Mouse (Mus musculus): ENCODE measurements around the gene Tarbp1.
"Not testable (repeated sequence)": the region's sequence is repeated elsewhere in the genome, so short reads cannot be mapped to it uniquely, and the experiment has no call there.

Gene Tarbp1

GRCm38 (mm10) chr8:126420834-126421233, 54.0 kb downstream of the Tarbp1 start:
- no peak for DNase-seq (ENCODE audit: low spot score)

- no peak for DNase-seq (ENCODE audit: low spot score)
Measured at GRCm38 (mm10) chr8:126405030-126405429, 69.8 kb downstream of the Tarbp1 start.

DNA sequence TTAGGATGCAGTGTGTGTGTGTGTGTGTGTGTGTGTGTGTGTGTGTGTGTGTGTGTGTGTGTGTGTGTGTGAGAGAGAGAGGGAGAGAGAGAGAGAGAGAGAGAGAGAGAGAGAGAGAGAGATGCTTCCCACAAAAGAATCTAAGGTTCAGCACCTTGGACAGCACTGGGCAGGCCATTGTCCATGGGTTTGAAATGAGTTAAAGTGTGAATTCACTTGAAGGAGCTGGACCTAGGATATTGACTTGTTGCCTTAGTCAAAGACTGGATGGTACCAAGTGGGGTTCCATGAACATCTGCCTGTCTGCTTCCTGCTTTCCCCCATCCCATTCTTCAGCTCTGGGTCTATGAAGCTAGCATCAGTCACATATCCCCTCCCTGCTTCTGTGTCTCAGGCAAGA, 70.3 kb downstream of the Tarbp1 start:
- DNase-seq (ENCODE audit: low spot score), result not testable (repeated sequence)

DNA sequence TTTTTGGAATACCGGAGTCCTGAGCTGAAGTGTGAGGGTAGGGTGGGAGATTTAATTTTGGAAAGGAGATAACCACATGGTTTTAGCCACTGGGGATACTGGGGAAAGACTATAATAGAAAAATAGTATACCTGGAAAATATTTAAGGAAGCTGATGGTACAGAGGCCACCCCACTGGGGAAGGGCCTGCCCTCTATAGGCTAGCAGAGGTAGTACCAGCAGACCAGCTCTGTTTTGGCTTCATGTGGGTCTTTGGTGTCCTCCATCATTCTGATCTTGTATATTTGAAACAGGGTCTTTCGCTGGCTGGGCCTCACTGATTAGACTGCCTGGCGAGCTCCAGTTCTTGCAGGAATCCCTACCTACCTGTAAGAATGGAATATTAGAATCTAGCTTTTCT, 76.5 kb downstream of the Tarbp1 start:
- no peak for DNase-seq (ENCODE audit: low spot score)

GRCm38 (mm10) chr8:126395917-126396316, 78.9 kb downstream of the Tarbp1 start:
- no peak for DNase-seq (ENCODE audit: low spot score)

- no peak for DNase-seq (ENCODE audit: low spot score)
Measured at GRCm38 (mm10) chr8:126395386-126395785, 79.5 kb downstream of the Tarbp1 start.

DNA sequence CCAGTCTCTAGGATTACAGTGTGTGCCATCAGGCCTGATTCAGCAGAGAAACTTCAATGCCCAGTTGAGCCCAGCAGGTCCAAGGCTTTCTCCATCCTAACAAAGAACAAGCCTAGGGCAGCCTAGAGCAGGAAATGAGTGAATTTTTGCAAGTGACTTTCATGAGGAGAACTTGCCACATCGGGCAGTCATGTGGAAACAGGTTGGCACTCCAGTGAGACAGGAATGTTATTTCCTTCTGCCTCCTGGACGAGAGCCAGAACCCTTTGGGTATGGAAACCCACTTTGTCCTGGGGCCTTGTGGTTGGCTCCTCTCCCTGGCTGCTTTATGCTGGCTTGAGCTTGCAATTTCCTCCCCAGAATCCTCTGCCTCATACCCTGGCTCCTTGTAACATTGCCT, 83.3 kb downstream of the Tarbp1 start:
- DNase-seq (ENCODE audit: low spot score), result no peak

DNA sequence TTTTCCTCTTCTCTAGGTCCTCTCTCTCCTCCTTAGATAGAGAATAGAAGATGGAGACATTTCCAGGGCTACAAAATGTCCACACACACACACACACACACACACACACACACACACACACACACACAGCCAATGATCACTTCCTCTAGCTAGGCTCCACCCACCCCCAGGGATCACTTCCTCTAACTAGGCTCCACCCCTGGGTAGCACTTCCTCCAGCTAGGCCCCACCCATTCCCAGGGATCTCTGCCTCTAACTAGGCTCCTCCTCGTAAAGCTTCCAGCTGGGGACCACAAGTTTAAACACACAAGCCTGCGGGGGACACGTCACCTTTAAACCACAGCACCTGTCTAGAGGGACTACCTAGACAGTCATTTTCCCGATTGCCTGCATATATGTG, 87.3 kb downstream of the Tarbp1 start:
- DNase-seq (ENCODE audit: low spot score), result no peak

DNA sequence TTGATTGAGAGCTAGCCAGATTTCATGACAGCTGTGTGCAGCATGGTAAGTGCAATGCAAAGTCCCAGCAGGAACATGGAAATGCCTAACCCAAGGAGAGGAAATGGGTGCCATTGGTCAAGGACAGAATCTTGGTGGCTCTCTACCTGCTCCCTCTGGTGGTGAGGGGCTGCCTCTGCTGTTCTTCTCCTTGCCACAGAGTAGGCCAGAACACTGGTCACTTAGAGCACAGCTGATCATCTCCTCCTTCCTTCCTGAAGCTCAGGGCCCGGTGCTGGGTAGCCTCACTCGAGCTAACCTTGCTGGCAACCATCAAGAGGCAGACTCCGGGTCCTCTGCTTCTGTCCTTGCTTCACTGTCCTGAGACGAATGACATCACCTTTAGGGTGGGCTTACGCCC, 92.1 kb downstream of the Tarbp1 start:
- DNase-seq (ENCODE audit: low spot score), result peak; percentile 44

DNA sequence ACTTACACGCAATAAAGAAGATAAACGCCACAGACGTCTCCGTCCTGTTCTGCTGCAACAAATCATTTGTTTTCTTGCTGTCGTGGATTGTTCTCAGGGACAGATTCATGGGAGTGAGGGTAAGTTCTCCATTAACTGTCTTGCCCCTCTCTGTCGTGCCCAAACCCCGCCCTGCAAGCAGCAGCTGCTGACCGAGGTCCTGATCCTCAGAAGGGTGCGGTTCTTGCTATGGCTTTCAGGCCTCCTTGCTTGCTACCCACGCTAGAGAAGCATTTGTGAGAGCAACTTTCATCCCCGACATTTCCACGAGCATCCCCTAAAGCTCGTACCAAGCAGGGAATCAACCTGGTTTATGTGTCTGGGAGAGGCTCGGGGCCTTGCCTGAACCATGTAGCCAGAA, 92.6 kb downstream of the Tarbp1 start:
- no peak for DNase-seq (ENCODE audit: low spot score)

GRCm38 (mm10) chr8:126381299-126381698, 93.6 kb downstream of the Tarbp1 start:
- no peak for DNase-seq (ENCODE audit: low spot score)

GRCm38 (mm10) chr8:126380141-126380540, 94.7 kb downstream of the Tarbp1 start:
- DNase-seq (ENCODE audit: low spot score), result no peak

GRCm38 (mm10) chr8:126379580-126379979, 95.3 kb downstream of the Tarbp1 start:
- DNase-seq (ENCODE audit: low spot score), result no peak
